Mouse (Mus musculus) heart, embryonic 13.5 days (tissue): Measurements from ENCODE around the gene Hes2. TPM values are rescaled to one million over a fixed set of nuclear protein-coding genes. Genes with fewer than 3 reads are reported as not detected.

Source experiments
- ATAC-seq: fragments of 200-750 bp; cut with Nextera tagmentation; 2 replicates; pipeline ENCODE4 v1.8.0; 2017; ENCODE audit warnings: moderate TSS enrichment; ENCODE audit not compliant: insufficient number of reproducible peaks, low FRiP score, low TSS enrichment; ENCODE audit errors: extremely low read depth
- H3K27ac ChIP-seq: fragments of 300-500 bp; sonication (generic); replicated peaks from 2 replicates; pipeline ENCODE4 v1.5.1; 2015; ENCODE audit warnings: moderate library complexity, mild to moderate bottlenecking, inconsistent platforms
- H3K27me3 ChIP-seq: fragments of 300-500 bp; sonication (generic); replicated peaks from 2 replicates; pipeline ENCODE4 v1.6.1; 2015; ENCODE audit warnings: mild to moderate bottlenecking, inconsistent platforms
- H3K36me3 ChIP-seq: fragments of 300-500 bp; sonication (generic); 2 replicates; pipeline ENCODE4 v1.6.1; 2015; ENCODE audit warnings: mild to moderate bottlenecking, inconsistent platforms
- H3K4me1 ChIP-seq: fragments of 300-500 bp; sonication (generic); 2 replicates; pipeline ENCODE4 v1.6.1; 2015; ENCODE audit warnings: inconsistent platforms
- H3K4me2 ChIP-seq: fragments of 300-500 bp; sonication (generic); 2 replicates; pipeline ENCODE4 v1.6.1; 2015; ENCODE audit warnings: inconsistent platforms, mild to moderate bottlenecking, moderate library complexity
- H3K4me3 ChIP-seq: fragments of 300-500 bp; sonication (generic); 2 replicates; pipeline ENCODE4 v1.5.1; 2015; ENCODE audit warnings: moderate library complexity, mild to moderate bottlenecking, inconsistent platforms
- H3K9ac ChIP-seq: fragments of 300-500 bp; sonication (generic); 2 replicates; pipeline ENCODE4 v1.6.1; 2015; ENCODE audit warnings: inconsistent platforms, mild to moderate bottlenecking, moderate library complexity
- H3K9me3 ChIP-seq: fragments of 300-500 bp; sonication (generic); 2 replicates; pipeline ENCODE4 v1.6.1; 2016; ENCODE audit warnings: inconsistent platforms
- WGBS: fragments of 180-500 bp; shearing (Covaris S2); methylation state at CpG from one replicate; pipeline ENCODE4 v1.1.7; 2015; ENCODE audit warnings: mixed read lengths; 5-methylcytosine and 5-hydroxymethylcytosine counted together
- polyA plus RNA-seq: library from polyadenylated mRNA; unstranded; fragments of >200 nt; fragmentation: Nextera tagmentation; extraction: Ambion mirVana; gene quantifications from 2 replicates; pipeline ENCODE4 v1.2.1, GENCODE M21; 2015

Gene Hes2
- polyA plus RNA-seq, result not detected in 2 replicates

- Histone ChIP-seq H3K9ac (peak within 1 kb of the TSS; percentile 50), H3K4me3 (peak within 1 kb of the TSS; percentile 43), H3K27me3 (peaks cover 92% of the 10 kb centered on the region), H3K9me3 (no peaks in the 10 kb centered on the region), H3K36me3 (no peaks in the 10 kb centered on the region), H3K4me2 (peak within 1 kb of the TSS; percentile 66), H3K27ac (no peak within 1 kb of the TSS), H3K4me1 (peaks cover 22% of the 10 kb centered on the region)
- WGBS, result 3% methylated on average over 35 of the region's 35 CpGs
- ATAC-seq, result no peak
Measured at GRCm38 (mm10) chr4:152158585-152159284, at the start of gene Hes2. Hes2 (plus strand) TSS chr4:152158867.

- Histone ChIP-seq H3K27ac (no peak overlapping the region), H3K4me1 (peaks cover 17% of the 10 kb centered on the region), H3K9me3 (no peaks in the 10 kb centered on the region), H3K9ac (no peak overlapping the region), H3K4me3 (no peak overlapping the region), H3K36me3 (peaks cover 94% of the 10 kb centered on the region), H3K4me2 (no peak overlapping the region), H3K27me3 (peaks cover 33% of the 10 kb centered on the region)
- ATAC-seq, result no peak
- WGBS, result 68% methylated on average over 3 of the region's 3 CpGs
Measured at GRCm38 (mm10) chr4:152109509-152109908, 49.2 kb upstream of the Hes2 start.

GRCm38 (mm10) chr4:152110689-152111088, 48.0 kb upstream of the Hes2 start:
- H3K4me2 ChIP-seq, result no peak overlapping the region
- 66% methylated on average over 4 of the region's 4 CpGs for WGBS
- no peak overlapping the region for H3K9ac ChIP-seq
- H3K27me3 ChIP-seq, result peaks cover 44% of the 10 kb centered on the region
- H3K4me1 ChIP-seq, result peaks cover 26% of the 10 kb centered on the region
- H3K27ac ChIP-seq, result no peak overlapping the region
- H3K9me3 ChIP-seq, result no peaks in the 10 kb centered on the region
- no peak for ATAC-seq
- H3K4me3 ChIP-seq, result no peak overlapping the region
- H3K36me3 ChIP-seq, result peaks cover 90% of the 10 kb centered on the region

- Histone ChIP-seq H3K9ac (no peak overlapping the region), H3K4me1 (peaks cover 35% of the 10 kb centered on the region), H3K4me2 (no peak overlapping the region), H3K27ac (no peak overlapping the region), H3K36me3 (peaks cover 76% of the 10 kb centered on the region), H3K4me3 (no peak overlapping the region), H3K9me3 (no peaks in the 10 kb centered on the region), H3K27me3 (peaks cover 61% of the 10 kb centered on the region)
- ATAC-seq, result no peak
- 78% methylated on average over 9 of the region's 9 CpGs for WGBS
Measured at GRCm38 (mm10) chr4:152112329-152112728, 46.3 kb upstream of the Hes2 start.

- H3K9me3 ChIP-seq, result no peaks in the 10 kb centered on the region
- H3K4me3 ChIP-seq, result no peak overlapping the region
- 69% methylated on average over 16 of the region's 16 CpGs for WGBS
- H3K27ac ChIP-seq, result no peak overlapping the region
- H3K4me1 ChIP-seq, result peaks cover 20% of the 10 kb centered on the region
- ATAC-seq, result no peak
- H3K9ac ChIP-seq, result no peak overlapping the region
- peaks cover 60% of the 10 kb centered on the region for H3K36me3 ChIP-seq
- H3K27me3 ChIP-seq, result peaks cover 72% of the 10 kb centered on the region
- no peak overlapping the region for H3K4me2 ChIP-seq
Measured at GRCm38 (mm10) chr4:152114080-152114479, 44.6 kb upstream of the Hes2 start.

GRCm38 (mm10) chr4:152115921-152116612, 42.6 kb upstream of the Hes2 start, which contains the start of gene Tnfrsf25:
Tnfrsf25 (plus strand) TSS chr4:152115934.
- Histone ChIP-seq H3K27me3 (peaks cover 90% of the 10 kb centered on the region), H3K27ac (no peak within 1 kb of the TSS), H3K9me3 (no peaks in the 10 kb centered on the region), H3K4me3 (peak within 1 kb of the TSS; percentile 38), H3K4me1 (peaks cover 38% of the 10 kb centered on the region), H3K4me2 (peak within 1 kb of the TSS; percentile 66), H3K9ac (peak within 1 kb of the TSS; percentile 58), H3K36me3 (peaks cover 41% of the 10 kb centered on the region)
- WGBS, result 2% methylated on average over 30 of the region's 30 CpGs
- no peak for ATAC-seq

GRCm38 (mm10) chr4:152117538-152117937, 41.1 kb upstream of the Hes2 start:
- no peak overlapping the region for H3K4me3 ChIP-seq
- WGBS, result 67% methylated on average over 9 of the region's 9 CpGs
- H3K27ac ChIP-seq, result no peak overlapping the region
- no peak overlapping the region for H3K9ac ChIP-seq
- H3K9me3 ChIP-seq, result no peaks in the 10 kb centered on the region
- peaks cover 100% of the 10 kb centered on the region for H3K27me3 ChIP-seq
- peaks cover 27% of the 10 kb centered on the region for H3K36me3 ChIP-seq
- no peak overlapping the region for H3K4me2 ChIP-seq
- peaks cover 43% of the 10 kb centered on the region for H3K4me1 ChIP-seq
- no peak for ATAC-seq

- Histone ChIP-seq H3K4me3 (peak overlapping the region; percentile 41), H3K9me3 (no peaks in the 10 kb centered on the region), H3K4me2 (peak overlapping the region; percentile 58), H3K4me1 (peaks cover 43% of the 10 kb centered on the region), H3K9ac (peak overlapping the region; percentile 42; the same call in 1 of the 2 replicates), H3K36me3 (peaks cover 6% of the 10 kb centered on the region), H3K27ac (no peak overlapping the region), H3K27me3 (peaks cover 100% of the 10 kb centered on the region)
- ATAC-seq, result no peak
- 7% methylated on average over 39 of the region's 39 CpGs for WGBS
Measured at GRCm38 (mm10) chr4:152119396-152120292, 39.0 kb upstream of the Hes2 start.

GRCm38 (mm10) chr4:152120311-152121182, 38.1 kb upstream of the Hes2 start:
- peak overlapping the region; percentile 42; the same call in 1 of the 2 replicates for H3K9ac ChIP-seq
- H3K4me1 ChIP-seq, result peaks cover 45% of the 10 kb centered on the region
- H3K4me3 ChIP-seq, result peak overlapping the region; percentile 41
- H3K27me3 ChIP-seq, result peaks cover 100% of the 10 kb centered on the region
- H3K27ac ChIP-seq, result no peak overlapping the region
- H3K9me3 ChIP-seq, result no peaks in the 10 kb centered on the region
- H3K36me3 ChIP-seq, result no peaks in the 10 kb centered on the region
- no peak for ATAC-seq
- peak overlapping the region; percentile 58 for H3K4me2 ChIP-seq
- 3% methylated on average over 31 of the region's 31 CpGs for WGBS

GRCm38 (mm10) chr4:152121183-152121505, 37.5 kb upstream of the Hes2 start:
- Histone ChIP-seq H3K9ac (peak overlapping the region; percentile 42; the same call in 1 of the 2 replicates), H3K27ac (no peak overlapping the region), H3K36me3 (no peaks in the 10 kb centered on the region), H3K9me3 (no peaks in the 10 kb centered on the region), H3K4me1 (peaks cover 45% of the 10 kb centered on the region), H3K27me3 (peaks cover 100% of the 10 kb centered on the region), H3K4me3 (peak overlapping the region; percentile 41), H3K4me2 (peak overlapping the region; percentile 58)
- no peak for ATAC-seq
- WGBS, result 2% methylated on average over 12 of the region's 12 CpGs
